ENCODE assay signal across 20 mouse cellular contexts in the genomic region with DNA sequence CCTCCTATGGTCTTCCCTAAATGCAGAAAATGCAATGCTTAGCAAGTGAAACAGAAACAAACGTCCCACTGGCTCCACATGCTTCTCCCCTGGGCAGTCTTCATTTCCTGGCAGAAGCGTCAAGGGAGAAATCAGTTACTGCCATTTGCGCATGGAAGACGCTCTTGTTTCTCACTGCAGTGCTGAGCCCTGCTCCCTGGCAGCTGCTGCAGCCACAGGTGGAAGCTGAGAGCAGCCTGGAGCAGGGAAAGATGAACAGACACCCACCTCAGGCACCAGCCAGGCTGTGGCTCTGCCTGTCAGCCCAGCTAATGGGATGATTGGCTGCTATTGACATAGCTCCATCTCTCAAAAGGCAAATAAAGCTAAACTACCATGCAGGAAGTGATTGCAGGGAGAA.
DNase-seq lines count a peak whose midpoint lies in the region; ATAC-seq and TF ChIP-seq lines count a peak whose summit lies in the region.
"Had no signal": no experiment of that assay in that cellular context is flagged by ENCODE, and none has a peak within 500 bp of the region (broad histone marks: within the 10 kb centered on the region; RNA-seq: fewer than 3 reads in every experiment).

No protein-coding gene starts in this region.

- DNase-seq in cerebellum, postnatal 25 days = peak; percentile 41 to 42
- peak; percentile 39 for DNase-seq in hindbrain, postnatal 0 days (ENCODE audit: low spot score)
- DNase-seq in layer of hippocampus, postnatal 36 days = peak; percentile 24 to 26
- no peak for DNase-seq in spleen, postnatal 14 days (ENCODE audit: low spot score in 2 of 2)
- DNase-seq: adrenal gland, adult 2 months; cerebellum, adult 18-20 months; heart, adult 18-20 months had no signal

- no peaks in the 10 kb centered on the region for H3K27me3 ChIP-seq in hindbrain, postnatal 0 days (ENCODE audit: insufficient read depth, low read length)
- H3K27me3 ChIP-seq in hindbrain, embryonic 12.5 days = no peaks in the 10 kb centered on the region
- no peaks in the 10 kb centered on the region for H3K27me3 ChIP-seq in midbrain, embryonic 16.5 days (ENCODE audit: control insufficient read depth, insufficient read depth, low read depth, low read length)
- H3K27me3 ChIP-seq in midbrain, embryonic 15.5 days (replicated peaks) = no peaks in the 10 kb centered on the region
- H3K27me3 ChIP-seq: forebrain, embryonic 12.5 days; heart, embryonic 15.5 days; limb, embryonic 13.5 days; liver, embryonic 15.5 days; neural tube, embryonic 13.5 days had no signal

- H3K9ac ChIP-seq in hindbrain, postnatal 0 days (replicated peaks; ENCODE audit: low read length) = no peak overlapping the region
- no peak overlapping the region for H3K9ac ChIP-seq in hindbrain, embryonic 12.5 days
- H3K9ac ChIP-seq in midbrain, embryonic 16.5 days (ENCODE audit: low read depth, low read length) = no peak overlapping the region
- no peak overlapping the region for H3K9ac ChIP-seq in midbrain, embryonic 15.5 days
- H3K9ac ChIP-seq: forebrain, embryonic 12.5 days; heart, embryonic 15.5 days; limb, embryonic 13.5 days; liver, embryonic 15.5 days; neural tube, embryonic 13.5 days had no signal

- H3K4me2 ChIP-seq in hindbrain, postnatal 0 days (ENCODE audit: low read depth, low read length) = no peak overlapping the region
- H3K4me2 ChIP-seq in hindbrain, embryonic 12.5 days (replicated peaks) = no peak overlapping the region
- H3K4me2 ChIP-seq in midbrain, embryonic 16.5 days (ENCODE audit: low read length) = 0 out of 2 replicates have a peak overlapping the region, but pooled peaks have one; percentile 5
- H3K4me2 ChIP-seq in midbrain, embryonic 15.5 days = no peak overlapping the region
- H3K4me2 ChIP-seq: forebrain, embryonic 12.5 days; heart, embryonic 15.5 days; limb, embryonic 13.5 days; liver, embryonic 15.5 days; neural tube, embryonic 13.5 days had no signal

- H3K36me3 ChIP-seq in hindbrain, postnatal 0 days (ENCODE audit: insufficient read depth, low read length) = no peaks in the 10 kb centered on the region
- H3K36me3 ChIP-seq in hindbrain, embryonic 12.5 days = no peaks in the 10 kb centered on the region
- no peaks in the 10 kb centered on the region for H3K36me3 ChIP-seq in midbrain, embryonic 16.5 days (ENCODE audit: control insufficient read depth, insufficient read depth, low read length)
- no peaks in the 10 kb centered on the region for H3K36me3 ChIP-seq in midbrain, embryonic 15.5 days (replicated peaks)
- H3K36me3 ChIP-seq: forebrain, embryonic 12.5 days; heart, embryonic 15.5 days; hindbrain, embryonic 10.5 days; limb, embryonic 13.5 days; liver, embryonic 15.5 days; neural tube, embryonic 13.5 days had no signal

- H3K9me3 ChIP-seq in hindbrain, postnatal 0 days (ENCODE audit: low read length) = no peaks in the 10 kb centered on the region
- no peaks in the 10 kb centered on the region for H3K9me3 ChIP-seq in hindbrain, embryonic 12.5 days (replicated peaks)
- no peaks in the 10 kb centered on the region for H3K9me3 ChIP-seq in midbrain, embryonic 16.5 days (replicated peaks; ENCODE audit: control insufficient read depth, low read length, poor library complexity, severe bottlenecking)
- H3K9me3 ChIP-seq in midbrain, embryonic 15.5 days = no peaks in the 10 kb centered on the region
- H3K9me3 ChIP-seq: forebrain, embryonic 12.5 days; heart, embryonic 15.5 days; hindbrain, embryonic 10.5 days; liver, embryonic 15.5 days; neural tube, embryonic 13.5 days had no signal

- H3K27ac ChIP-seq in hindbrain, postnatal 0 days = no peak overlapping the region
- no peak overlapping the region for H3K27ac ChIP-seq in hindbrain, embryonic 12.5 days
- no peak overlapping the region for H3K27ac ChIP-seq in midbrain, embryonic 16.5 days (ENCODE audit: low read length)
- H3K27ac ChIP-seq in midbrain, embryonic 15.5 days = no peak overlapping the region
- H3K27ac ChIP-seq: forebrain, embryonic 12.5 days; gastrocnemius, adult 2 months; heart, embryonic 15.5 days; hindbrain, embryonic 10.5 days; limb, embryonic 13.5 days; liver, embryonic 15.5 days; neural tube, embryonic 13.5 days had no signal

- no peak for TF ChIP-seq CTCF in hindbrain, postnatal 0 days (IDR thresholded peaks at IDR 0.05; ENCODE audit: low read depth)

- WGBS in hindbrain, postnatal 0 days = 39% methylated on average over 4 of the region's 4 CpGs
- WGBS in hindbrain, embryonic 12.5 days = 78% methylated on average over 4 of the region's 4 CpGs
- WGBS in midbrain, embryonic 16.5 days = 70% methylated on average over 4 of the region's 4 CpGs
- 76% methylated on average over 4 of the region's 4 CpGs for WGBS in midbrain, embryonic 15.5 days

- H3K4me3 ChIP-seq in hindbrain, postnatal 0 days (ENCODE audit: low read length) = no peak overlapping the region
- H3K4me3 ChIP-seq in hindbrain, embryonic 12.5 days = no peak overlapping the region
- H3K4me3 ChIP-seq in midbrain, embryonic 16.5 days (ENCODE audit: low read depth, low read length) = no peak overlapping the region
- no peak overlapping the region for H3K4me3 ChIP-seq in midbrain, embryonic 15.5 days
- H3K4me3 ChIP-seq: forebrain, embryonic 12.5 days; gastrocnemius, adult 2 months; heart, embryonic 15.5 days; hindbrain, embryonic 10.5 days; limb, embryonic 13.5 days; liver, embryonic 15.5 days; neural tube, embryonic 13.5 days had no signal

- H3K4me1 ChIP-seq in hindbrain, postnatal 0 days (ENCODE audit: insufficient read depth, low read length) = peaks cover 5% of the 10 kb centered on the region; the same call in 1 of the 2 replicates
- H3K4me1 ChIP-seq in hindbrain, embryonic 12.5 days = 0 out of 2 replicates have a peak, but pooled peaks cover 3% of the 10 kb centered on the region
- peaks cover 3% of the 10 kb centered on the region for H3K4me1 ChIP-seq in midbrain, embryonic 16.5 days (ENCODE audit: control insufficient read depth, insufficient read depth, low read length)
- peaks cover 8% of the 10 kb centered on the region for H3K4me1 ChIP-seq in midbrain, embryonic 15.5 days
- H3K4me1 ChIP-seq: liver, embryonic 15.5 days had no signal

- no peak for ATAC-seq in cerebellum, adult (ENCODE audit: insufficient number of reproducible peaks, low FRiP score, low TSS enrichment)
- ATAC-seq in hindbrain, postnatal 0 days = no peak
- no peak for ATAC-seq in hindbrain, embryonic 12.5 days (ENCODE audit: low FRiP score)
- no peak for ATAC-seq in midbrain, embryonic 16.5 days
- ATAC-seq in midbrain, embryonic 15.5 days (replicated peaks) = no peak
- ATAC-seq: intestine, postnatal 0 days; lung, postnatal 0 days had no signal

Comparison
In these comparisons a context has a peak if more than half of its experiments do, and no peak if none do; other contexts are left out.
1. DNase-seq: peak in cerebellum, postnatal 25 days (2 of 2), hindbrain, postnatal 0 days (single experiment) and layer of hippocampus, postnatal 36 days (2 of 2); none in spleen, postnatal 14 days (0 of 2).